Mouse (Mus musculus) heart, embryonic 12.5 days (tissue): Measurements from ENCODE around the gene Rasa3. TPM values are rescaled to one million over a fixed set of nuclear protein-coding genes. Genes with fewer than 3 reads are reported as not detected.

ENCODE experiments used
- ATAC-seq: fragments of 200-750 bp; cut with Nextera tagmentation; 2 replicates; pipeline ENCODE4 v1.8.0; 2017; ENCODE audit warnings: moderate TSS enrichment, moderate library complexity; ENCODE audit not compliant: insufficient number of reproducible peaks, low FRiP score
- H3K27ac ChIP-seq: fragments of 300-500 bp; sonication (generic); 2 replicates; pipeline ENCODE4 v1.5.1; 2016; ENCODE audit warnings: mild to moderate bottlenecking, moderate library complexity; ENCODE audit not compliant: poor library complexity, severe bottlenecking
- H3K27me3 ChIP-seq: fragments of 300-500 bp; sonication (generic); replicated peaks from 2 replicates; pipeline ENCODE4 v1.6.1; 2016; ENCODE audit warnings: mild to moderate bottlenecking, moderate library complexity
- H3K36me3 ChIP-seq: fragments of 300-500 bp; sonication (generic); 2 replicates; pipeline ENCODE4 v1.6.1; 2016; ENCODE audit warnings: mild to moderate bottlenecking, moderate library complexity
- H3K4me1 ChIP-seq: fragments of 300-500 bp; sonication (generic); replicated peaks from 2 replicates; pipeline ENCODE4 v1.6.1; 2016; ENCODE audit warnings: mild to moderate bottlenecking
- H3K4me2 ChIP-seq: fragments of 300-500 bp; sonication (generic); 2 replicates; pipeline ENCODE4 v1.6.1; 2016; ENCODE audit warnings: mild to moderate bottlenecking, moderate library complexity
- H3K4me3 ChIP-seq: fragments of 300-500 bp; sonication (generic); 2 replicates; pipeline ENCODE4 v1.5.1; 2016; ENCODE audit warnings: mild to moderate bottlenecking
- H3K9ac ChIP-seq: fragments of 300-500 bp; sonication (generic); 2 replicates; pipeline ENCODE4 v1.6.1; 2016; ENCODE audit warnings: mild to moderate bottlenecking, moderate library complexity
- H3K9me3 ChIP-seq: fragments of 300-500 bp; sonication (generic); replicated peaks from 2 replicates; pipeline ENCODE4 v1.6.1; 2016; ENCODE audit warnings: mild to moderate bottlenecking, moderate library complexity
- WGBS: fragments of 180-500 bp; shearing (Covaris S2); methylation state at CpG from one replicate; pipeline ENCODE4 v1.1.7; 2016; 5-methylcytosine and 5-hydroxymethylcytosine counted together
- polyA plus RNA-seq: library from polyadenylated mRNA; unstranded; fragments of >200 nt; fragmentation: Nextera tagmentation; extraction: Ambion mirVana; gene quantifications from 2 replicates; pipeline ENCODE4 v1.2.1, GENCODE M21; 2016

Gene Rasa3
- polyA plus RNA-seq, 1 experiment from 2014 or later, result 35.1 TPM

DNA sequence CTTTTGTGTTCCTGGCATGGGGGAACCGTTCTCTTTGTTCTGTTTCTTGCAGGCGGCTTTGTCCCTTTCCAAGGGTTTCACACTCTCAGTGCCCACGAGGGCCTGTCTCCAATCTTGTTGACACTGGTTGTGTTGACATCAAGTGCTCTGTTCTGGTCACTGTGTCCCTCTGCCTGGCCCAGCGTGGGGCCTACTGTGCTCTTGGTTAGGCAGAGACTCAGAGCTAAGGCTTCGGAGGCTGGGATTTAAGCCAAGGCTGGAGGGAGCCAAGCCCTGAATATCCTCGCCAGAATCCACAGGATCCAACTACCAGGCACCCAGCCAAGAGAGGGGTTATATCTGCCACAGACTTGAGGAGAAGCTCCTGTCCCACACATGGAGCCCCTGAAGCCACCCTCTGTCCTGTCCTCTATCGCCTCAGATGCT is 147.5 kb downstream of the Rasa3 start:
- H3K27ac ChIP-seq, result peak overlapping the region; percentile 65
- H3K9ac ChIP-seq, result no peak overlapping the region
- H3K4me2 ChIP-seq, result no peak overlapping the region
- ATAC-seq, result 0 out of 2 replicates have a peak, but pooled peaks have one; percentile 19
- H3K4me1 ChIP-seq, result peaks cover 37% of the 10 kb centered on the region
- no peak overlapping the region for H3K4me3 ChIP-seq
- WGBS, result 31% methylated on average over 7 of the region's 7 CpGs
- no peaks in the 10 kb centered on the region for H3K27me3 ChIP-seq
- H3K36me3 ChIP-seq, result no peaks in the 10 kb centered on the region
- H3K9me3 ChIP-seq, result peaks cover 15% of the 10 kb centered on the region

GRCm38 (mm10) chr8:13529011-13529840 is 148.2 kb downstream of the Rasa3 start:
- Histone ChIP-seq H3K9me3 (peaks cover 15% of the 10 kb centered on the region), H3K27ac (peak overlapping the region; percentile 65), H3K4me3 (no peak overlapping the region), H3K36me3 (no peaks in the 10 kb centered on the region), H3K4me1 (peaks cover 44% of the 10 kb centered on the region), H3K4me2 (no peak overlapping the region), H3K27me3 (no peaks in the 10 kb centered on the region), H3K9ac (no peak overlapping the region)
- ATAC-seq, result no peak
- 50% methylated on average over 15 of the region's 15 CpGs for WGBS

DNA sequence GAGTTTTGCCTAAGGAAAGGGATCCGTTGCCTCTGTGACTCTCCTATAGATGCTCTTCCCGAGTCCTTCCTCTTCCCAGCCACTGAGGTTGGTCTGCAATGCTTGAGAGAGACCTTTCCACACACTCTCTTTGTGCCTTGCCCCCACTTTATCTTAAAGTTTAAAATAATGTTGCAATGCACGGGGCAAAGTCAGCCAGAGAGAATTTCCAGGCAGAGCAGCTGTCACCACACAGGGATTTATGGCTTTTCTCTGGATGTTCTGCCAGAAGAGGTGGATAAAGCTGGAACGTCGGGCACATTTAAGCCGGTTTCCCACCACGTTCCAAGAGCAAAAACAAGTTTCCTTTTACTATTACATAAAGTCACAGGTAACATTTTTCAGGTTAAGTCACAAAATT is 156.0 kb downstream of the Rasa3 start:
- Histone ChIP-seq H3K4me2 (no peak overlapping the region), H3K4me1 (peaks cover 47% of the 10 kb centered on the region), H3K9ac (no peak overlapping the region), H3K36me3 (no peaks in the 10 kb centered on the region), H3K4me3 (no peak overlapping the region), H3K27me3 (peaks cover 11% of the 10 kb centered on the region; the same call in 1 of the 2 replicates), H3K27ac (no peak overlapping the region), H3K9me3 (0 out of 2 replicates have a peak, but pooled peaks cover 2% of the 10 kb centered on the region)
- WGBS, result 33% methylated on average over 7 of the region's 7 CpGs
- ATAC-seq, result no peak

DNA sequence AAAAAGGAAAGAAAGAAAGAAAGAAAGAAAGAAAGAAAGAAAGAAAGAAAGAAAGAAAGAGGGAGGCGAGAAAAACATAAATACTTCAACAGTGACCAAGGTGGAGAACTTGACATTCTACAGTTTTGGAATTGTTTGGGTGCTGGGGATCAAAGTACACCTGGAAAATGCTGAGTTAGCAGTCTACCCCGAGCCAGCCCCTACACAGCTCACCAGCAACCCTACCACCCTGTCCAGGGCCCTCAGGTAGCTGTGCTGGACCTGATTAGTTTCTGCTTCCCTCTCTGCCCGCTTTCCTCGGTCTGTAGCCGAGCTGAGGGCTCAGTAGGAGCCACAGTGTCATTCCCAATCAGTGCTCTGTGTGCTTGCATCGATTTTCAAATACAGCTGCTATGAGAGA is 157.1 kb downstream of the Rasa3 start:
- H3K4me1 ChIP-seq, result peaks cover 57% of the 10 kb centered on the region
- WGBS, result 67% methylated on average over 6 of the region's 6 CpGs

DNA sequence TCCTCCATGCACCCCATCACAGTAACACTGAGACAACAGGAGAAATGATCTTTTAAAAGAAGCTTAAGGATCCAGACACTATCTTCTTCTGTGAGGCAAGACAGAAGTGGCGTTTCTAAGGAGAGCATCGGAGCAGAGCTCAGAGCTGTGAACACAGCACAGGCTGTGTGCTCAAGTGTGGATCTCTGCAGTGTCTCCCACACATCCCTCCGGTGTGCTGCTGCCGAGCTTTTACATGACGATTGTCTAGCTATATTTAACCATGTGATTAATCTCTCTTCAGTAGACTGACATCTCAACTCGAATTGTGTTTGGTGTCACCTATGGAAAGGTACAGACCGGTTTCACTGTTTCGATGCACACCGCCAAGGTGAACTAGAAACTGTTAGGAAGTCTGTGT is 157.9 kb downstream of the Rasa3 start:
- Histone ChIP-seq H3K4me1 (peaks cover 54% of the 10 kb centered on the region), H3K9me3 (no peaks in the 10 kb centered on the region), H3K27me3 (peaks cover 11% of the 10 kb centered on the region; the same call in 1 of the 2 replicates), H3K4me2 (no peak overlapping the region), H3K4me3 (no peak overlapping the region), H3K27ac (no peak overlapping the region), H3K36me3 (no peaks in the 10 kb centered on the region), H3K9ac (no peak overlapping the region)
- WGBS, result 51% methylated on average over 9 of the region's 9 CpGs
- no peak for ATAC-seq

More for the DNA sequence above, 157.1 kb downstream of the Rasa3 start:
- no peak overlapping the region for H3K4me3 ChIP-seq
- no peak overlapping the region for H3K9ac ChIP-seq
- no peak overlapping the region for H3K4me2 ChIP-seq
- H3K9me3 ChIP-seq, result no peaks in the 10 kb centered on the region
- H3K27me3 ChIP-seq, result peaks cover 11% of the 10 kb centered on the region; the same call in 1 of the 2 replicates
- no peaks in the 10 kb centered on the region for H3K36me3 ChIP-seq
- ATAC-seq, result no peak
- no peak overlapping the region for H3K27ac ChIP-seq

GRCm38 (mm10) chr8:13517284-13517781 is 160.1 kb downstream of the Rasa3 start:
- no peak overlapping the region for H3K4me3 ChIP-seq
- no peak overlapping the region for H3K4me2 ChIP-seq
- H3K4me1 ChIP-seq, result peaks cover 41% of the 10 kb centered on the region
- no peak overlapping the region for H3K9ac ChIP-seq
- peaks cover 4% of the 10 kb centered on the region for H3K27me3 ChIP-seq
- H3K9me3 ChIP-seq, result no peaks in the 10 kb centered on the region
- WGBS, result 59% methylated on average over 6 of the region's 6 CpGs
- no peak overlapping the region for H3K27ac ChIP-seq
- ATAC-seq, result no peak
- no peaks in the 10 kb centered on the region for H3K36me3 ChIP-seq

Other genes starting within 250 kb of the Rasa3 start
- gene Tmem255b, start 242.4 kb downstream of the Rasa3 start, polyA plus RNA-seq, result 0.38 and 0.53 TPM in 2 replicates
- gene Gas6, start 183.1 kb downstream of the Rasa3 start, polyA plus RNA-seq, result 57.1 and 60.7 TPM in 2 replicates
- not detected in 2 replicates for gene 1700029H14Rik, start 115.1 kb downstream of the Rasa3 start, polyA plus RNA-seq
- gene Cfap97d2, start 28.3 kb upstream of the Rasa3 start, polyA plus RNA-seq, result 0.26 TPM in 1 of 2 replicates, not detected in the other
- 131 and 140 TPM in 2 replicates for gene Cdc16, start 80.1 kb upstream of the Rasa3 start, polyA plus RNA-seq
- 27.9 and 28.7 TPM in 2 replicates for gene Upf3a, start 108.0 kb upstream of the Rasa3 start, polyA plus RNA-seq
- gene AF366264, start 160.8 kb upstream of the Rasa3 start, polyA plus RNA-seq, result not detected in 2 replicates
- 18.6 and 20.1 TPM in 2 replicates for gene Champ1, start 192.0 kb upstream of the Rasa3 start, polyA plus RNA-seq
- gene Coprs, start 212.7 kb upstream of the Rasa3 start, polyA plus RNA-seq, result 54.5 and 55.0 TPM in 2 replicates